Mouse (Mus musculus) embryonic fibroblast, embryonic 13.5 days (primary cell): ENCODE measurements around the gene Fam205c. TPM values are rescaled to one million over a fixed set of nuclear protein-coding genes. Genes with fewer than 3 reads are reported as not detected.

Experiments used
- H3K27ac ChIP-seq: 2 replicates; pipeline ENCODE4 v1.5.1; 2012; ENCODE audit warnings: low read length, control low read depth, inconsistent platforms; ENCODE audit not compliant: insufficient read depth
- H3K4me1 ChIP-seq: 2 replicates; pipeline ENCODE4 v1.6.1; 2011; ENCODE audit warnings: low read length; ENCODE audit not compliant: control insufficient read depth, insufficient read depth
- H3K4me3 ChIP-seq: 2 replicates; pipeline ENCODE4 v1.5.1; 2011; ENCODE audit warnings: mild to moderate bottlenecking, control low read depth, low read length; ENCODE audit not compliant: insufficient read depth
- CTCF ChIP-seq: IDR thresholded peaks from 2 replicates; pipeline ENCODE4 v1.5.1; 2011; ENCODE audit warnings: mild to moderate bottlenecking, control low read depth, low read length, moderate library complexity, borderline replicate concordance; ENCODE audit not compliant: insufficient read depth
- POLR2A ChIP-seq: IDR thresholded peaks from 2 replicates; pipeline ENCODE4 v1.6.1; 2011; ENCODE audit warnings: low read depth, mild to moderate bottlenecking, control low read depth, low read length, moderate library complexity
- polyA plus RNA-seq: library from polyadenylated mRNA; stranded (reverse); fragments of >200 nt; gene quantifications from 2 replicates; pipeline ENCODE4 v1.2.4, GENCODE M21; 2011; ENCODE audit warnings: low read depth; ENCODE audit not compliant: missing spikeins, insufficient read length

Fam205c gene
- polyA plus RNA-seq, result not detected in 2 replicates

- TF ChIP-seq POLR2A, result no peak
- no peak for TF ChIP-seq CTCF
- no peak within 1 kb of the TSS for H3K4me3 ChIP-seq
- no peaks in the 10 kb centered on the region for H3K4me1 ChIP-seq
- no peak within 1 kb of the TSS for H3K27ac ChIP-seq
These were observed at the start of gene Fam205c for GRCm38 (mm10) chr4:42874134-42874533. TSS of gene Fam205c (minus strand) at chr4:42874234.

- H3K4me1 ChIP-seq, result no peaks in the 10 kb centered on the region
- TF ChIP-seq CTCF (no peak), POLR2A (no peak)
- no peak overlapping the region for H3K27ac ChIP-seq
- no peak overlapping the region for H3K4me3 ChIP-seq
These were observed 48.4 kb upstream of the Fam205c start for GRCm38 (mm10) chr4:42922461-42922860.

GRCm38 (mm10) chr4:42922056-42922455 is 48.0 kb upstream of the Fam205c start:
- Histone ChIP-seq H3K4me1 (no peaks in the 10 kb centered on the region), H3K4me3 (no peak overlapping the region), H3K27ac (no peak overlapping the region)
- TF ChIP-seq CTCF (no peak), POLR2A (no peak)

- Histone ChIP-seq H3K4me3 (no peak overlapping the region), H3K27ac (no peak overlapping the region), H3K4me1 (no peaks in the 10 kb centered on the region)
- TF ChIP-seq CTCF, result no peak
- no peak for TF ChIP-seq POLR2A
These were observed 47.5 kb upstream of the Fam205c start for GRCm38 (mm10) chr4:42921536-42921935.

GRCm38 (mm10) chr4:42920726-42921125 is 46.7 kb upstream of the Fam205c start:
- Histone ChIP-seq H3K27ac (no peak overlapping the region), H3K4me1 (no peaks in the 10 kb centered on the region), H3K4me3 (no peak overlapping the region)
- no peak for TF ChIP-seq POLR2A
- TF ChIP-seq CTCF, result no peak

GRCm38 (mm10) chr4:42917402-42917774 is 43.4 kb upstream of the Fam205c start:
- TF ChIP-seq CTCF, result no peak
- TF ChIP-seq POLR2A, result no peak
- peak overlapping the region; percentile 18; the same call in 1 of the 2 replicates for H3K4me3 ChIP-seq
- H3K27ac ChIP-seq, result no peak overlapping the region
- no peaks in the 10 kb centered on the region for H3K4me1 ChIP-seq

GRCm38 (mm10) chr4:42916617-42917401 is 42.8 kb upstream of the Fam205c start, which contains the start of gene Phf24:
TSS of gene Phf24 (plus strand) at chr4:42916660.
- Histone ChIP-seq H3K27ac (no peak within 1 kb of the TSS), H3K4me1 (no peaks in the 10 kb centered on the region), H3K4me3 (peak within 1 kb of the TSS; percentile 20; the same call in 1 of the 2 replicates)
- no peak for TF ChIP-seq CTCF
- TF ChIP-seq POLR2A, result no peak

GRCm38 (mm10) chr4:42915966-42916365 is 41.9 kb upstream of the Fam205c start:
- H3K27ac ChIP-seq, result no peak overlapping the region
- H3K4me3 ChIP-seq, result no peak overlapping the region
- no peaks in the 10 kb centered on the region for H3K4me1 ChIP-seq
- TF ChIP-seq POLR2A (no peak), CTCF (no peak)

GRCm38 (mm10) chr4:42915311-42915710 is 41.3 kb upstream of the Fam205c start:
- no peak overlapping the region for H3K27ac ChIP-seq

GRCm38 (mm10) chr4:42913391-42913790 is 39.4 kb upstream of the Fam205c start:
- no peak overlapping the region for H3K27ac ChIP-seq
- TF ChIP-seq POLR2A (no peak), CTCF (no peak)
- no peaks in the 10 kb centered on the region for H3K4me1 ChIP-seq
- H3K4me3 ChIP-seq, result no peak overlapping the region

More at GRCm38 (mm10) chr4:42915311-42915710, 41.3 kb upstream of the Fam205c start:
- Histone ChIP-seq H3K4me1 (no peaks in the 10 kb centered on the region), H3K4me3 (no peak overlapping the region)
- TF ChIP-seq POLR2A, result no peak
- no peak for TF ChIP-seq CTCF

- no peaks in the 10 kb centered on the region for H3K4me1 ChIP-seq
- no peak overlapping the region for H3K4me3 ChIP-seq
- H3K27ac ChIP-seq, result no peak overlapping the region
- no peak for TF ChIP-seq CTCF
- TF ChIP-seq POLR2A, result no peak
These were observed 30.9 kb upstream of the Fam205c start for GRCm38 (mm10) chr4:42904966-42905365.
